ENCODE assay signal across 9 mouse cellular contexts in the genomic region with DNA sequence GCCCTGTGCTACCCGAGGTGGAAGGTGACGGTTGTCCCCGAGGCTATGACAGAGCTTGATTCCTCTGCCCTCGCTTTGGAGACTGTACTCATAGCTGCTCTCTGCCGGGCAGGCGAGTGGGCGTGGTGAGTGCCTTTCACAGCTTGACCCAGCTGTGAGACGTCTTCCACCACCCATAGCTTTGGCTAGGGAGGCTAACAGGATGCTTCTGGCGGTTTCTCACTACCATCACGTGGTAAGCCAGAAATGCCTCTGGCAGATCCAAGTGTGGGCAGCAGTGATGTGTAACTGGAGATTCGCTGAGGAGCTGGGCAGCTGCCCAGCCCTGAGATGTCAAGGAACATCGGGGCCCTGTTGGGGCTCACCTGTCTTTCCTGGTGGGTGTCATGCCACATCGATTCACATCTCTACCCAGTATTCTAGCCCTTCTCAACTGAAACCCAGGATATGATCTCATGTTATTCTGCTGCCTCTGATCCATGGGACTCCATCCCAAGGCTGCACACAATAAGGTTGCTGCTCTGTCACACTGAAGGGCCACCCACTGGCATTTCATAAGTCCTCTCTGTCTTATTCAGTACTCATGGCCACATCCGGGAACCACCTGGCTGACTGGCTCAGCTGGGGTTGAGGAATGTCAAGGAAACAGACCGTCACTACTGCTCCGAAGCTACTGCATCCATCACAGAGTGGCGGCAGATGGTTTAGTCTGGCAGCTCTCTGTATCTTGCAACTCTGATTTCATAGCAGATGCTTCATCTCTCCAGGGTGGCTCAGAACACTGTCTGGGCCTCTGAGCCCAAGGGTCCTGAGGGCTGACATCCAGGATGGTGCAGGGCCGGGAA.
DNase-seq lines count a peak whose midpoint lies in the region; ATAC-seq and TF ChIP-seq lines count a peak whose summit lies in the region.
"Had no signal": no experiment of that assay in that cellular context is flagged by ENCODE, and none has a peak within 500 bp of the region (broad histone marks: within the 10 kb centered on the region; RNA-seq: fewer than 3 reads in every experiment).

No protein-coding gene starts in this region.

- no peaks in the 10 kb centered on the region for H3K36me3 ChIP-seq in heart, adult 2 months (ENCODE audit: control insufficient read depth, insufficient read depth, low read length)
- H3K36me3 ChIP-seq in heart, embryonic 11.5 days (ENCODE audit: control insufficient read depth, insufficient read depth, low read length): no peaks in the 10 kb centered on the region
- H3K36me3 ChIP-seq in forebrain, embryonic 16.5 days (ENCODE audit: control insufficient read depth, insufficient read depth): peaks cover 14% of the 10 kb centered on the region
- H3K36me3 ChIP-seq in myocyte (ENCODE audit: control insufficient read depth, insufficient read depth): no peaks in the 10 kb centered on the region

- no peak for TF ChIP-seq CTCF in heart, adult 2 months (IDR thresholded peaks at IDR 0.05)

- WGBS in heart, adult 2 months: 64% methylated on average over 18 of the region's 18 CpGs
- 52% methylated on average over 18 of the region's 18 CpGs for WGBS in heart, embryonic 11.5 days (ENCODE audit: insufficient replicate concordance)
- whole genome bisulfite sequencing in forebrain, embryonic 16.5 days: 76% methylated on average over 18 of the region's 18 CpGs

- no peaks in the 10 kb centered on the region for H3K9me3 ChIP-seq in heart, embryonic 11.5 days (replicated peaks; ENCODE audit: control insufficient read depth, low read length)
- H3K9me3 ChIP-seq in forebrain, embryonic 16.5 days (ENCODE audit: control insufficient read depth, low read length): no peaks in the 10 kb centered on the region
- H3K9me3 ChIP-seq: midbrain, embryonic 12.5 days had no signal

- no peak for TF ChIP-seq POLR2A in heart, adult 2 months (IDR thresholded peaks at IDR 0.05; ENCODE audit: insufficient read depth, low read depth, low read length)
- TF ChIP-seq POLR2A in myocyte (IDR thresholded peaks at IDR 0.05; ENCODE audit: insufficient read length, low read depth): no peak

- H3K4me1 ChIP-seq in heart, adult 2 months (ENCODE audit: control insufficient read depth, insufficient read depth, low read length): peaks cover 5% of the 10 kb centered on the region
- H3K4me1 ChIP-seq in heart, embryonic 11.5 days (ENCODE audit: control insufficient read depth, insufficient read depth, low read length): no peaks in the 10 kb centered on the region; the same call in none of the 2 replicates
- H3K4me1 ChIP-seq in forebrain, embryonic 16.5 days (replicated peaks; ENCODE audit: control insufficient read depth, insufficient read depth, low read length): peaks cover 12% of the 10 kb centered on the region
- H3K4me1 ChIP-seq: midbrain, embryonic 12.5 days had no signal

- no peak overlapping the region for H3K4me2 ChIP-seq in heart, embryonic 11.5 days
- H3K4me2 ChIP-seq in forebrain, embryonic 16.5 days (ENCODE audit: low read length): no peak overlapping the region
- H3K4me2 ChIP-seq in myocyte (ENCODE audit: low read depth): peak overlapping the region; percentile 26
- H3K4me2 ChIP-seq: midbrain, embryonic 12.5 days had no signal

- no peak for ATAC-seq in heart, embryonic 11.5 days (replicated peaks; ENCODE audit: insufficient number of reproducible peaks, low FRiP score, low TSS enrichment)
- peak; percentile 77 for ATAC-seq in forebrain, embryonic 16.5 days

- H3K79me2 ChIP-seq in heart, adult 2 months (replicated peaks; ENCODE audit: control insufficient read depth, insufficient read depth, low read length): no peaks in the 10 kb centered on the region
- H3K79me2 ChIP-seq in myocyte (ENCODE audit: control insufficient read depth, insufficient read depth): no peaks in the 10 kb centered on the region

- intact Hi-C loops in heart, adult 2 months (cut with DNase I): loop anchor here (5.0 kb wide), 1 partner anchor 35 kb away; no protein-coding TSS in a partner anchor

- H3K27me3 ChIP-seq in heart, adult 2 months (ENCODE audit: control insufficient read depth, insufficient read depth, low read length): no peaks in the 10 kb centered on the region
- no peaks in the 10 kb centered on the region for H3K27me3 ChIP-seq in heart, embryonic 11.5 days (ENCODE audit: control insufficient read depth, insufficient read depth, low read length)
- no peaks in the 10 kb centered on the region for H3K27me3 ChIP-seq in forebrain, embryonic 16.5 days (replicated peaks; ENCODE audit: control insufficient read depth, insufficient read depth, low read length)
- H3K27me3 ChIP-seq in myocyte (ENCODE audit: control insufficient read depth, insufficient read depth, insufficient read length): peaks cover 17% of the 10 kb centered on the region
- H3K27me3 ChIP-seq: midbrain, embryonic 12.5 days had no signal

- peak; percentile 34 to 59 for DNase-seq in heart, adult 2 months
- DNase-seq in NIH3T3 (ENCODE audit: low read depth): peak; percentile 50
- peak; percentile 36 to 45 for DNase-seq in layer of hippocampus, postnatal 10 days (ENCODE audit: low spot score in 2 of 2)
- no peak for DNase-seq in liver
- no peak for DNase-seq in retina, postnatal 1 day

- no peak overlapping the region for H3K27ac ChIP-seq in heart, adult 2 months
- H3K27ac ChIP-seq in heart, embryonic 11.5 days (ENCODE audit: low read depth, low read length): no peak overlapping the region
- H3K27ac ChIP-seq in forebrain, embryonic 16.5 days (ENCODE audit: low read length): peak overlapping the region; percentile 66
- H3K27ac ChIP-seq: midbrain, embryonic 12.5 days had no signal

- TF ChIP-seq EP300 in heart, adult 2 months (IDR thresholded peaks at IDR 0.05; ENCODE audit: insufficient read depth, low read depth, low read length): no peak

- no peak overlapping the region for H3ac ChIP-seq in myocyte (ENCODE audit: control insufficient read depth, insufficient read length)

- H3K9ac ChIP-seq in heart, adult 2 months (ENCODE audit: low read depth, low read length): no peak overlapping the region
- H3K9ac ChIP-seq in heart, embryonic 11.5 days (ENCODE audit: low read depth, low read length): no peak overlapping the region
- no peak overlapping the region for H3K9ac ChIP-seq in forebrain, embryonic 16.5 days (replicated peaks; ENCODE audit: low read depth, low read length)
- H3K9ac ChIP-seq: midbrain, embryonic 12.5 days had no signal

- H3K4me3 ChIP-seq in heart, adult 2 months: no peak overlapping the region
- H3K4me3 ChIP-seq in heart, embryonic 11.5 days (ENCODE audit: low read depth, low read length): no peak overlapping the region
- no peak overlapping the region for H3K4me3 ChIP-seq in forebrain, embryonic 16.5 days (replicated peaks; ENCODE audit: low read length)
- H3K4me3 ChIP-seq in myocyte: no peak overlapping the region
- H3K4me3 ChIP-seq: midbrain, embryonic 12.5 days had no signal

TF ChIP-seq in myocyte, 11 proteins besides CTCF, POLR2A, EP300 and RAD21:
- peak in 2 of 3 experiments; percentile 36 to 37 for TF ChIP-seq MYOD1 (IDR thresholded peaks at IDR 0.05; ENCODE audit: control insufficient read depth in 1 of 3, insufficient read length in 2 of 3, low read depth in 2 of 3)
- TF ChIP-seq USF1 (IDR thresholded peaks at IDR 0.05; ENCODE audit: low read depth): peak; percentile 93
- TF ChIP-seq MYOG (IDR thresholded peaks at IDR 0.05; ENCODE audit: control insufficient read depth in 1 of 3, insufficient read depth in 1 of 3, insufficient read length in 2 of 3, low read depth in 2 of 3): peak in 1 of 3 experiments; percentile 12
- no peak for TF ChIP-seq TCF12 (IDR thresholded peaks at IDR 0.05; ENCODE audit: insufficient read depth, poor library complexity, severe bottlenecking)

Comparison
In these comparisons a context has a peak if more than half of its experiments do, and no peak if none do; other contexts are left out.
1. DNase-seq: peak in heart, adult 2 months (2 of 2), NIH3T3 (single experiment) and layer of hippocampus, postnatal 10 days (2 of 2); none in liver (single experiment) and retina, postnatal 1 day (single experiment).